Mouse (Mus musculus): ENCODE data around the gene Ptprs. TPM values are rescaled to one million over a fixed set of nuclear protein-coding genes. Genes with fewer than 3 reads are reported as not detected.

Ptprs gene
- total RNA-seq (2017), result 67.9 and 85.5 TPM in 2 replicates

DNA sequence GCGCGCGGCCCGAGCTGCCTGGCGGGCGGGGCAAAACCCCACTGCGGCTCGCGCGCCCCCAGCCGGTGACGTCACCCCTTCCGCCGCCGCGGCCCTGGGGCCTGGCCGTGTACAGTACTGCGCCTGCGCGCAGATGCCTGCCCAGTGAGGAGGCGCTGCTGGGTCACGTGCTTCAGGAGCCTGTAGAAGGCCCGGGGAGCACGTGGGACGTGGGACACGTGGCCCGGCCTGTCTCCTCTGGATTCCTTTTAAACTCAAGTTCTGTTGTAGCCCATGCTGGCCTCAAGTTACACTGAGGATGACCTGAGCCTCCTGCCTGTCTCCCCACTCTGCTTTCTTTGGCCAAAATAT is at the start of gene Ptprs:
Gene Ptprs (minus strand): TSS at position 82 of the 351 bp plus-strand sequence.
- ATAC-seq (replicated peaks in 1 of 2; ENCODE audit: insufficient read depth in 1 of 2, low FRiP score in 2 of 2, low TSS enrichment in 1 of 2, low read depth in 1 of 2, poor library complexity in 2 of 2, severe bottlenecking in 2 of 2), result peak; percentile 34 to 36; a peak in 3 of 4 replicates

DNA sequence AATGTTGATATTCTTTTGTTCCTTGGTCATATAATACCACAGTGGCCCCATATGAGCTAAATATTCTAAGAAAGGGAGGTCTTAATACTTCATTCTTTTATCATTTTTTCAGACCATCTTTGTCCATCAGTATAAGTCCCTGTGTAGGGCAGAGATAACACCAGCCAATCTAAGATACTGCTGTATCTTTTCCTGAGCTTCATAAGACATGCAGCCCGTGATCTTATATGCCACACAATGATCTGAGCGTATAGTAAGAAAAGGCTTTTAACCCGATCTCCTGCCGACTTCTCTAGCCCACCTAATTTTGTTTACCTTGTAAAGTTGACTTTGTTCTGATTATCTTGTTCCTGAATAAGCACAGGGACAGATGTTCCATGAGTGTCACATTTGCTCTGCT is 48.7 kb upstream of the Ptprs start:
- ATAC-seq (replicated peaks in 1 of 2; ENCODE audit: insufficient read depth in 1 of 2, low FRiP score in 2 of 2, low TSS enrichment in 1 of 2, low read depth in 1 of 2, poor library complexity in 2 of 2, severe bottlenecking in 2 of 2), result no peak

DNA sequence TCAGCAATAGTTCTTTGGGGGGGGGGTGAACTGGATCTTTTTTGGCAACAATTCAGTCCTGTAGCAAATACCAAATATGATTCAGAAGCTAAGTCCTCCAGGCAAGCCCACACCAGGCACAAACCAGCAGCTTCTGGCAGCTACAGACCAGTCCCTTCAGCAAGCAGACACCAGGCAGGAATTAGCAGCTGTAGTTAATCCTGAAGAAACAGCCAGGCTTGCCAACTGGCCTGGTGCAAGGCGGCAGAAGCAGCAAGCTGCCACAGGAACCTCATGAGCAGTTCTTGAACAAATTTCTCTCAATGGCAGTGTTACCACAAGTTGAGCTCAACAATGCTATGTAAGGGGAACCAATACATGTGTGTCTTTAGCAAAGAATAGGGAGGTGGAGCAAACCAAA is 46.5 kb upstream of the Ptprs start:
- ATAC-seq (replicated peaks in 1 of 2; ENCODE audit: insufficient read depth in 1 of 2, low FRiP score in 2 of 2, low TSS enrichment in 1 of 2, low read depth in 1 of 2, poor library complexity in 2 of 2, severe bottlenecking in 2 of 2), result no peak

- ATAC-seq (replicated peaks in 1 of 2; ENCODE audit: insufficient read depth in 1 of 2, low FRiP score in 2 of 2, low TSS enrichment in 1 of 2, low read depth in 1 of 2, poor library complexity in 2 of 2, severe bottlenecking in 2 of 2), result no peak; a peak in 1 of 4 replicates
These were observed 39.6 kb upstream of the Ptprs start for GRCm38 (mm10) chr17:56515690-56516410.

DNA sequence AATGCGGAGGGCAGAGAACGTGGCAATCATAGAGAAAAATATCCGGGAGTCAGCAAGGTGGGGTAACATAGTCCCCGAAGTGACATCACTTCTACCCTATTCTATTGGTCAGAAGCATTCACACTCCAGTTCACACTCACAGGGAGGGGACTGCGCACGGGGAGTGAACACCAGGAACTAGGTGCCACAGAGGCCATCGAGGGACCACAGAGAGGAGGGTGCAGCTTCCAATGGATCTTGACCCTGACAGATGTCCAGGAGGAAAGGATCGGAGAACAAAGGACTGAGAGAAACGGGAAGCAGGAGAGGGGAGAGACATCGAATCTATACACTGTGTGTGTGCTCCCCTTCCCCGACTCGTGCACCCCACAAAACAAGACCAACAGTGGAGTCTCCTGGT is 38.6 kb upstream of the Ptprs start:
- no peak for ATAC-seq (replicated peaks in 1 of 2; ENCODE audit: insufficient read depth in 1 of 2, low FRiP score in 2 of 2, low TSS enrichment in 1 of 2, low read depth in 1 of 2, poor library complexity in 2 of 2, severe bottlenecking in 2 of 2)

GRCm38 (mm10) chr17:56514330-56514729 is 38.0 kb upstream of the Ptprs start:
- ATAC-seq (replicated peaks in 1 of 2; ENCODE audit: insufficient read depth in 1 of 2, low FRiP score in 2 of 2, low TSS enrichment in 1 of 2, low read depth in 1 of 2, poor library complexity in 2 of 2, severe bottlenecking in 2 of 2), result no peak

DNA sequence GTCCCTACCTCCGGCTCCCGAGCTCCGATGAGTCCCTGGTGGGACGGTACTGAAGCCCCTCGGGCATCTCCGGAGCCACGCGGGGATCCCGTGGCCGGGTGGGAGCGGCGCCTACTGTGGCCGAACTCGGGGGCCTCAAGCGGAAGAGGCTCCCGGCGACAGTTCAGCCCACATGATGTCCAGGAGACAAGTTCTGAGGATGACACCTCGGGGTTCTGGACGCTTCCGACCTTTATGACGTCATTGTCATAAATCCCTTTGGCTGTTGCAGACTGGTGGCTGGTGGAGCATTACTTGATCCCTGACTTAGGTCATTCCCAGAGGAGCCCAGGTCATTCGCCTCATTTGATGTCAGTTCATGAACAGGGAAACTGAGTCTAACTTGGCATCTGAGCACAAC is 36.0 kb upstream of the Ptprs start, which contains the start of gene Znrf4:
Gene Znrf4 (minus strand): TSS at position 122 of the 400 bp plus-strand sequence.
- no peak for ATAC-seq (replicated peaks in 1 of 2; ENCODE audit: insufficient read depth in 1 of 2, low FRiP score in 2 of 2, low TSS enrichment in 1 of 2, low read depth in 1 of 2, poor library complexity in 2 of 2, severe bottlenecking in 2 of 2)

DNA sequence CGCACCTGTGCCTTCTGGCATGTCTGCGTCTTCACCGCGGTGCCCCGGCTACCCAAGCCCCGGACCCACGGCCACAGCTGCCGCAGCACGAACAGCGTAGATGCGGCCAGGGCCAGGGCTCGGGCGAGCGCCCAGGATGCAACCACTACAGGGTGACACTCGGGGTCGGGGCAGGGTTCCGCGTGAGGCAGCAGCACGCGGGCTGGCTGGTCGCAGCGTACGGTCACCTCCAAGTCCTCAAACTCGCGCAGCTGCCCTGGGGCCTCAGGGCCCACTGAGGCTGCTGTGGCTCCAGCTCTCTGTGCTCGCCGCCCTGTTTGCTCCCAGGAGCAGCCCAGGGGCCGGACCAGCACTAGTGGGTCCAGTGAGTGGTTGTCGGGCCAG is 35.4 kb upstream of the Ptprs start:
- ATAC-seq (replicated peaks in 1 of 2; ENCODE audit: insufficient read depth in 1 of 2, low FRiP score in 2 of 2, low TSS enrichment in 1 of 2, low read depth in 1 of 2, poor library complexity in 2 of 2, severe bottlenecking in 2 of 2), result no peak

- ATAC-seq (replicated peaks in 1 of 2; ENCODE audit: insufficient read depth in 1 of 2, low FRiP score in 2 of 2, low TSS enrichment in 1 of 2, low read depth in 1 of 2, poor library complexity in 2 of 2, severe bottlenecking in 2 of 2), result no peak
These were observed 34.9 kb upstream of the Ptprs start for GRCm38 (mm10) chr17:56510970-56511706.

DNA sequence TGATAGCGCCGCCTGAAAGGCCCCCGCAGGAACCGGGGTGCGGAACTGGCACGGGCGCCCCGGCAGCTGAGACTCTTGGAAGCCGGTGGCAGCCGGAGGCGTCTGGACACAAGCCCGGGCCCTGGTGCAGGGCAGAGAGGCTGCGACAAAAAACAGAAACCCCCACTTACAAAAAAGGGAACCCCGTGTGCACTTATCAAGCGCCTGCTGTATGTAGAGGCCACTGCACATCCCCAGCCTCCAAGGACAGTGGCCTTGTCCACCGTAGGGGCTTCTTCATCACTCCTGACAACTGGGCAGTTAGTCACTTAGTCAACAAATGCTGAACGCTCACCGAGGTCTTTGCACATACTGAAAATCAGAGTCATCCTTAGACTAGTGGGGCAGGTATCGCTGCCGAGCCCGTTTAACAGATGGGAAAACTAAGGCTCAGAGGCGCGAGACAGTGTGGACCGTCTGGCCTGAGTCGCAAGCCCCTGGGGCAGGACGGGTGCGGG is 34.2 kb upstream of the Ptprs start:
- ATAC-seq (replicated peaks in 1 of 2; ENCODE audit: insufficient read depth in 1 of 2, low FRiP score in 2 of 2, low TSS enrichment in 1 of 2, low read depth in 1 of 2, poor library complexity in 2 of 2, severe bottlenecking in 2 of 2), result no peak

- ATAC-seq (replicated peaks in 1 of 2; ENCODE audit: insufficient read depth in 1 of 2, low FRiP score in 2 of 2, low TSS enrichment in 1 of 2, low read depth in 1 of 2, poor library complexity in 2 of 2, severe bottlenecking in 2 of 2), result no peak
These were observed 33.6 kb upstream of the Ptprs start for GRCm38 (mm10) chr17:56509707-56510472.

- ATAC-seq (replicated peaks in 1 of 2; ENCODE audit: insufficient read depth in 1 of 2, low FRiP score in 2 of 2, low TSS enrichment in 1 of 2, low read depth in 1 of 2, poor library complexity in 2 of 2, severe bottlenecking in 2 of 2), result no peak
These were observed 32.8 kb upstream of the Ptprs start for GRCm38 (mm10) chr17:56509021-56509640.

DNA sequence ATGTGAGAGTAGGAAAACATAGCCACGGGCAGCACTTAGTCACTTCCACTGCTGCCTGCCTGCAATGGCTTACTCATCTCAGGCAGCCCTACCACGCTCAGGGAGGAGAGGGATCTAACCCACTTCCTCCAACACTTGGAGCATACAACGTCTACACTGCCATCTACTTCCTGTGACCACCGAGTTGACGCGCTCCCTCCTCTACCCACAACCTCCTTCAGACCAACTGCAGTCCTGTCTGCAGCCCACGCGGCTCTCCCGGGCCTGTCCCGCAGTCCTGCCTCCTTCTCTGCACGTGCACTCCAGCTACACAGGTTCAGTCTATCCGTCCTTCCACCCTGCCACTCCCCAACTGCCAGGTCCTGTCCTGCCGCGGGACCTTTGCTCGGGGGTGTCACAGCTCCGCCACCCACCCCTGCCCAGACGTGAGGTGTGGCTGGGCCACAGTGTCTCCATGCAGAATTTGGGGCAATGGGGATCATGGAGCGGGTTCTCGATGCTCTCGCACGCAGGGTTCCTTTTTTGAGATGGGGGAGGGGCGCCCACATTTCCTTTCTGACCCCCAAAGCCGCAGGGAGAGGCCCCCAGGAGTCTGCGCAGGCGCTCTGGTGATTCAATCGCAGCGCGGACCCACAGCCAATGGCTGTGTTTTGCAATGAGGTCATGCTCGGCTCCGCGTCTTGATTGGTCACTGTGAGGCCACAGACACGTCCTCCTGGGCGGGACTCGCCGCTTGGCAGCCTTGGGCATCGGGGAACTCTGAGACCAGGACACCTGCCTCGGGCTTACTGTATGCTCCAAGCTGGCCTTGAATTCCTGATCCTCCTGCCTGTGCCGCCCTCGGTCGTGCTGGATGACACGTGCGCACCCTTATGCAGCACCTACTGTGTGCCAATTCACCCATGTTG is 31.1 kb upstream of the Ptprs start:
- ATAC-seq (replicated peaks in 1 of 2; ENCODE audit: insufficient read depth in 1 of 2, low FRiP score in 2 of 2, low TSS enrichment in 1 of 2, low read depth in 1 of 2, poor library complexity in 2 of 2, severe bottlenecking in 2 of 2), result peak; percentile 92 to 94

GRCm38 (mm10) chr17:56506417-56507065 is 30.3 kb upstream of the Ptprs start:
- ATAC-seq (replicated peaks in 1 of 2; ENCODE audit: insufficient read depth in 1 of 2, low FRiP score in 2 of 2, low TSS enrichment in 1 of 2, low read depth in 1 of 2, poor library complexity in 2 of 2, severe bottlenecking in 2 of 2), result no peak

DNA sequence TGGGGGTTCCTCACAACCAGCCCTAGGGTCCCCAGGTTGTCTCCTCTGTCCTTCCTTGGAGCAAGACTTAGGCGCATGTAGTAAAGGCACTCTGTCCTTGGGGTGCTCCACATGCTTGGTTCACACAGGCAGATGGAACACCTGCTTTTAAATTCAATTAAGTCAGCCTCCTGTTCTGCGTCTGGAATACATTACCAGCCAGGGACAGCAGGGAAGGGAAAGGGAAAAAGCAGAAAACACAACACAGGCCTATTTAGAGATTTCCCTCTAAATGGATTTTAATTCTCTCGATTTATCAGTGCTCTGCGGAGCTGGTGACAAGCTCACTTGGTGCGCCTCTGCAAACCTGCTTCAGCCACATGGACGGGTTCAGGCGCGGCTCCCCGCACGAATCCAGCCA is 29.1 kb upstream of the Ptprs start:
- no peak for ATAC-seq (replicated peaks in 1 of 2; ENCODE audit: insufficient read depth in 1 of 2, low FRiP score in 2 of 2, low TSS enrichment in 1 of 2, low read depth in 1 of 2, poor library complexity in 2 of 2, severe bottlenecking in 2 of 2)

DNA sequence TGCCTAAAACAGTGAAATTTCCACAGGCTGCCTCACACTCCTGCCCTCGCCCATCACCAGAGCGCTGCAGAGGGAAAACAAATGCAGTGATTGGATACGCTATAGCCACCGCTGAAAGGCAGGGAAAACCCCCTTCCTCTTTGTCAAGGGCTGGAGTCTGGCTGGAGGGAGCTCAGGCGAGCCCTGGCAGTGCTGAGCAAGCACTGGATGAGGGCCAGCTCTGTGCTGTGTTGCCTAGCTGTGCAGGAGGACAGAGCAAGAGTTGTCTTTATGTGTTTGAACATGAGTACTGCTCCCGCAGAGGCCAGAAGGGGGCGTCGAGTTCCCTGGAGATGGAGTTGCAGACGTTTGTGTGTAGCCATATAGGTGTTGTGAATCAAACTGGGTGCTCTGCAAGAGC is 26.2 kb upstream of the Ptprs start:
- ATAC-seq (replicated peaks in 1 of 2; ENCODE audit: insufficient read depth in 1 of 2, low FRiP score in 2 of 2, low TSS enrichment in 1 of 2, low read depth in 1 of 2, poor library complexity in 2 of 2, severe bottlenecking in 2 of 2), result no peak
